Mouse (Mus musculus): ENCODE results near the gene Plin2. TPM values are rescaled to one million over a fixed set of nuclear protein-coding genes. Genes with fewer than 3 reads are reported as not detected.

The Plin2 gene
- polyA plus RNA-seq, 1 experiment from 2014 or later: 86.6 TPM

DNA sequence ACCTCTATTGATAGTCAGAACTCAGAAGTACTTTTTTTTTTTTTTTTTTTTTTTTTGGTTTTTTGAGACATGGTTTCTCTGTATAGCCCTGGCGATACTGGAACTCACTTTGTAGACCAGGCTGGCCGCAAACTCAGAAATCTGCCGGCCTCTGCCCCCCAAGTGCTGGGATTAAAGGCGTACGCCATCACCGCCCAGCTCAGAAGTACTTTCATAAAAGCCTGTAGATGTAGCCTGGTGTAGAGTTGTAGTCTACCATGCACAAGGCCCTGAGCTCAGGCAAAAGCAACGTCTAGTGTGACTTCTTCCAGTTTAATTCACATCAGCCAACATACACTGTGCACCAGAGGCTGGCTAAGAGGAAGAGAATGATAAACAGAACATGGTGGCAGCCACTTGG, 23.1 kb upstream of the Plin2 start:
- Histone ChIP-seq H3K9me3 (no peaks in the 10 kb centered on the region), H3K27me3 (no peaks in the 10 kb centered on the region), H3K9ac (no peak overlapping the region), H3K27ac (no peak overlapping the region), H3K4me3 (no peak overlapping the region), H3K36me3 (no peaks in the 10 kb centered on the region), H3K4me1 (no peaks in the 10 kb centered on the region), H3K4me2 (replicated peaks) (no peak overlapping the region)
- 92% methylated on average over 7 of the region's 7 CpGs for WGBS
- ATAC-seq (ENCODE audit: low FRiP score, low read depth): no peak

DNA sequence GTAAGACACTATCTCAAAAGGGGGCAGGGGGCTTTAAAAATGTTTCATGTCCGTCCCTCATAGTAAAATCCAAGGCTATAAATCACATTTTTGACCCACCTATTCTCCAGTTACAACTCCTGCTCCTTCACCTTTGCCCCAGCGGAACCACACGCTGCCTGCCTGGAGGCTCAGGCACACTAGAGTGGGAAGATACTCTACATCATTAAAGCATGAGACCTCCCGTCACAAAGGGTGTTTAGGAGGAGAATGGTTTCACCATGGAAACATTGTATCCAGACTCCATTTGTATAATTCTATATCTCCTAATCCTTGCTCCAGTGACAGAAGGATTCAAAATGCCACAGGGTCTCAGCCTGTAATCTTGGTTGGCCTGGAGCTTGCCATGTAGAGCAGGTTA, 21.4 kb upstream of the Plin2 start:
- WGBS: 33% methylated on average over 4 of the region's 4 CpGs
- Histone ChIP-seq H3K9me3 (no peaks in the 10 kb centered on the region), H3K27me3 (no peaks in the 10 kb centered on the region), H3K4me2 (replicated peaks) (no peak overlapping the region), H3K4me3 (no peak overlapping the region), H3K9ac (no peak overlapping the region), H3K4me1 (no peaks in the 10 kb centered on the region), H3K36me3 (no peaks in the 10 kb centered on the region), H3K27ac (no peak overlapping the region)
- no peak for ATAC-seq (ENCODE audit: low FRiP score, low read depth)

DNA sequence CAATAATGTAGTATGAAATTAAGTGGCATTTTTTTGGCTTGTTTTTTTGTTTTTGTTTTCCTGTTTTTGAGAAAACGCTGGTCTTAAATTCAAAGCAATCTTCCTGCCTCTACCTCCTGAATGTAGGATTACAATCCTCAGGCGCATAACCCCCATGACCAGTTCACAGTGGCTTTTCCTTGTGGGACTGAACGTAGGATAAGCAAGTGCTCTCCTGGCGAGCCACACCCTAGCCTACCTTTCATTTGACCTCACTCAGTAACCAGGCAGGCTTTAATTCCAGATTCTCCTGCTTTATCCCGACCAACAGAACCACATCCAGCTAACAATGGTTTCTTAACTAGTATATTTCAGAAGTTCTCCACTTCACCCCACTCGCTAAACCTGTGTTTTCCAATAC, 20.9 kb upstream of the Plin2 start:
- WGBS: 78% methylated on average over 6 of the region's 6 CpGs
- no peak overlapping the region for H3K4me3 ChIP-seq
- H3K4me2 ChIP-seq (replicated peaks): no peak overlapping the region
- H3K27ac ChIP-seq: no peak overlapping the region
- ATAC-seq (ENCODE audit: low FRiP score, low read depth): no peak
- H3K36me3 ChIP-seq: no peaks in the 10 kb centered on the region
- no peak overlapping the region for H3K9ac ChIP-seq
- H3K27me3 ChIP-seq: no peaks in the 10 kb centered on the region
- H3K9me3 ChIP-seq: no peaks in the 10 kb centered on the region
- H3K4me1 ChIP-seq: 0 out of 2 replicates have a peak, but pooled peaks cover 2% of the 10 kb centered on the region

DNA sequence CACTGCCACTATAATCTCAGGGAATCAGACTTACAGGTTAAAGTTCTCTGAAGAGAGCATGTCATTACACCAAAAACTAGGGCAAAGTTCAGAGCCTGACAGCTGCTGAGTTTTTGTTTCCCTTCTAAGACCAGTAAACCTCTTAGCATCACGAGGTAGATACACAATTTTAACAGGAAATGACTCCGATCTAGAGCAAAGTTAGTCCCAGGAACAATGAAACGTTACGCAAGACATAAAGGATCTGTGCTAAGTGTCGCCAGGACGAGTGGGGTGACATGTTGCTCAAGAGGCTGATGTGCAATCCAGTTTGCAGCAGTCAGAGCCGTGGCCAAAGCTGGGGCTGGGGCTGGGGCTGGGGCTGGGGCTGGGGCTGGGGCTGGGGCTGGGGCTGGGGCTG, 20.3 kb upstream of the Plin2 start:
- Histone ChIP-seq H3K4me1 (0 out of 2 replicates have a peak, but pooled peaks cover 8% of the 10 kb centered on the region), H3K27ac (no peak overlapping the region), H3K9ac (no peak overlapping the region), H3K9me3 (no peaks in the 10 kb centered on the region), H3K4me2 (replicated peaks) (no peak overlapping the region), H3K27me3 (no peaks in the 10 kb centered on the region), H3K36me3 (no peaks in the 10 kb centered on the region), H3K4me3 (no peak overlapping the region)
- no peak for ATAC-seq (ENCODE audit: low FRiP score, low read depth)
- 43% methylated on average over 7 of the region's 7 CpGs for WGBS

DNA sequence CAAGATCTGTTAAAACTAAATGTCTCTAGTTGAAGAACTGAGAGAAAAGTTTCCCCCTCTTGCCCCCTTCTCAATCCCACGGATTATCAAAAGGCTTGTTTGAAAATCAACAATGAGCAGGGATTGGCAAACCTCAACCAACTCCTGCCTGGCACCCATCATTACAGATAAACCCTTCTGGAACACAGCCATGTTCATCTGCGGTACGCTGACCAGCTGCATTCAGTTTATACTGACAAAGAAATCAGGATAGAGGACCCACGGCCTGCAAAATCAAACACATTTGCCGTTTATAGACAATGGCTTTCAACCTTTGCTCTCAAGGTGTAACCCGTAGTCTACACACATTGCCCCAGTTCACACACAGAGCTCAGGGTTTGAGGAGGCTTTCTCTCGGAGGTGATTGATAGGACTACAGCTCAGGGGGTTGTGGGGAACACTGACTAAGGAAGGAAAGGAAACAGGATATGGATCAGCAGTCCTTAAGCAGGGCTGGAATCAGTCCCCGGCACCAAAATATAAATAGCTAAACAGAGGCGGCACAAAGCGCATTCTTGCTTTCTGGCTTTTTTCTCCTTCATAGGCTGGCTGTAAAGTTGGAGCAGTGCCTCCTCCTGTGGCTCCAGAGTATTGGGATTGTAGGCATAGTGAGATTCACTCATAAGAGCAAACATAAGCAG, 19.3 kb upstream of the Plin2 start:
- H3K4me3 ChIP-seq: no peak overlapping the region
- H3K9me3 ChIP-seq: no peaks in the 10 kb centered on the region
- no peak overlapping the region for H3K4me2 ChIP-seq (replicated peaks)
- no peaks in the 10 kb centered on the region for H3K27me3 ChIP-seq
- no peaks in the 10 kb centered on the region for H3K36me3 ChIP-seq
- no peak for ATAC-seq (ENCODE audit: low FRiP score, low read depth)
- H3K9ac ChIP-seq: no peak overlapping the region
- H3K27ac ChIP-seq: no peak overlapping the region
- 0 out of 2 replicates have a peak, but pooled peaks cover 9% of the 10 kb centered on the region for H3K4me1 ChIP-seq
- 75% methylated on average over 10 of the region's 10 CpGs for WGBS

DNA sequence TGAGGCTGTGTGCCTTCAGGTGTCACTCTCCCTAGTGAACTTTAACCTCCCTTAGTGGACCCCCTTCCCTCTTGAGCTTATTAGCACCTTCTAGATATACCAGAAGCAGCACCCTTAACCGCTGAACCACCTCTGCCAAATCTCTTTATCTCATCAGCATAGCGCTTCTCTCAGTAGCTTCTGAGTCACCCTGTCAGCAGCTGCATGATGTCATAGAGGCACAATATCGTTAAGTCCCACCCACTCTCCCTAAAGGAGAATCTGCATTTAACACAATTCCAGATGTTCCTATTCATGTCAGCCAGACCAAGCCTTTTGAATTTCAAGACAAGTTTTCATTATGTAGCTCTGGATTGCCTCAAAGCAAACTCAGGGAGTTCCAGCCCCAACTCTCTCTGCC, 16.7 kb upstream of the Plin2 start:
- Histone ChIP-seq H3K4me1 (0 out of 2 replicates have a peak, but pooled peaks cover 9% of the 10 kb centered on the region), H3K27ac (no peak overlapping the region), H3K9me3 (no peaks in the 10 kb centered on the region), H3K36me3 (no peaks in the 10 kb centered on the region), H3K27me3 (no peaks in the 10 kb centered on the region), H3K4me2 (replicated peaks) (no peak overlapping the region), H3K4me3 (no peak overlapping the region), H3K9ac (no peak overlapping the region)
- no peak for ATAC-seq (ENCODE audit: low FRiP score, low read depth)
- 44% methylated on average over 3 of the region's 3 CpGs for WGBS

DNA sequence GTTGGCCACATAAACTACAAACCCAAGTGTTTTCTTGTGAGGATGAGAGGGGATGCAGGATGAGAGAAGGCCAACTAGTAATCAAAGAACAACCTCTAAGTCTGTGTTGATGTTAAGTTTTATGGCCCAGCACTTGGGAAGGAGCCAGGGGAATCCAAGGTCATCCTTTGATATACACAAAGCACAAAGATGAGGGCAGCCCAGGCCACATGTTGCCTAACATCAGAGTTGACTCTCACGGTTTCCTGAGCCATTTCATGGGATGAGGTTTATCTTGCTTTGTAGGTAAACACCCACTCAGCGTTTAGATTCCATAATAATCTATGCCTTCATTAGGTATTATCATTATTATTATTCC, 16.1 kb upstream of the Plin2 start:
- H3K36me3 ChIP-seq: no peaks in the 10 kb centered on the region
- H3K27me3 ChIP-seq: no peaks in the 10 kb centered on the region
- no peak overlapping the region for H3K4me2 ChIP-seq (replicated peaks)
- 0 out of 2 replicates have a peak, but pooled peaks cover 9% of the 10 kb centered on the region for H3K4me1 ChIP-seq
- ATAC-seq (ENCODE audit: low FRiP score, low read depth): no peak
- H3K9ac ChIP-seq: no peak overlapping the region
- WGBS: 40% methylated on average over 2 of the region's 2 CpGs
- H3K9me3 ChIP-seq: no peaks in the 10 kb centered on the region
- no peak overlapping the region for H3K4me3 ChIP-seq
- H3K27ac ChIP-seq: no peak overlapping the region

DNA sequence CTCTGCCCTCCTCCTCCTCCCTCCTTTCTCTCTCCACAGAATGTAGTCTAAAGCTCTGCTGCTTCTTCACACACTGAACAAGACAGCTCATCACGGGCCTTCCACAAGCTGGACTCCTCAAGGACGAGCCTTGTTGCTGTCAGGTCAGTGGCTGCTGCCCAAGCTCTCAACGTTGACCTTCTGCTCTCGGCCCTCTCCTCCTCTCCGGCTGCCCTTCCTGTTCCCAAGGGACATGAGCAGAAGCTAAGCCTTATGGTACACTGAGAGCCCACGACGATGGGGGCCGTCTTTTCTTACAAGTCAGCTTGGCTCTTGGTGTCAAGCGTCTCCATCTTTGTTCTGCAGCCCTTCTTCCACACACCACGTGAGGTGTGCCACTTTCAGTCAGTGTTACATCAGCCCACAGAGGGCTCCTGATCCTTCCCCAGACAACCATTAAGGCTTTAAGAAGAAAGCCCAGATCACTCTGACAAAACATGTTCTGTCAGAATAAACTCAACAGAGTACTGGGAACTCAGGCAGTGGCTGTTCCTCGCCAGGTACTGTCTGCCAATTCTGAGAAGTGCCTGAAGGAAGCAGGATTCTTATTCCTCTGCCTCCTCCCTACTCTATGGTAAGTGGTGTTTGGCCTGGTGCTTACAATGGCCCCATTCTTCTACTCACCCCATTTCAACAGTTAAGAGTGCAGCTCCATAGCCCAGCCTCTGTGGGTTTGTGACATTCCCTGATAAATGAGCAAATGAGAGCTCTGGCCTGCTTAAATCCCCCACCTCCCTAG, 15.6 kb upstream of the Plin2 start:
- Histone ChIP-seq H3K4me1 (0 out of 2 replicates have a peak, but pooled peaks cover 9% of the 10 kb centered on the region), H3K27ac (no peak overlapping the region), H3K4me3 (no peak overlapping the region), H3K9ac (no peak overlapping the region), H3K4me2 (replicated peaks) (no peak overlapping the region), H3K9me3 (no peaks in the 10 kb centered on the region), H3K36me3 (no peaks in the 10 kb centered on the region), H3K27me3 (no peaks in the 10 kb centered on the region)
- ATAC-seq (ENCODE audit: low FRiP score, low read depth): no peak
- WGBS: 69% methylated on average over 11 of the region's 11 CpGs

DNA sequence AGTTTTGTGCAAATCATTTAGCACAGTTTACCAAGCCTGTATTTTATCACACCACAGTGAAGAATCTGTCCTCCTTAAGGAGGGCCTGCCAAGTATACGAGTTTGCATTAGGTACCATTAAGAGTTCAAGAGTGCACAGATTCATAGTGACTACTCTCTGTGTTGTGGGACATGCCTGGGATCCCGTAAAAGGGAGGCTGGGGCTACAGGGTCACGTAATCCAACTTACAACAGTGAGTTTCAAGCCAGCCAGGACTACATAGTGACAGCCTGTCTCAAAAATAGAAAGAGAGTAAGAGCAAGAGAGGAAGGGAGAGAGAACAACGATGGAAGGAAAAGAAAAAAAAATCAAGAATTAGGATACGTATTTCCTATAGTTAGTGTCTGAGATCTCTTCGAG, 14.9 kb upstream of the Plin2 start:
- Histone ChIP-seq H3K4me2 (replicated peaks) (no peak overlapping the region), H3K36me3 (no peaks in the 10 kb centered on the region), H3K27ac (no peak overlapping the region), H3K27me3 (no peaks in the 10 kb centered on the region), H3K4me3 (no peak overlapping the region), H3K4me1 (0 out of 2 replicates have a peak, but pooled peaks cover 9% of the 10 kb centered on the region), H3K9ac (no peak overlapping the region), H3K9me3 (no peaks in the 10 kb centered on the region)
- WGBS: 79% methylated on average over 6 of the region's 6 CpGs
- no peak for ATAC-seq (ENCODE audit: low FRiP score, low read depth)

DNA sequence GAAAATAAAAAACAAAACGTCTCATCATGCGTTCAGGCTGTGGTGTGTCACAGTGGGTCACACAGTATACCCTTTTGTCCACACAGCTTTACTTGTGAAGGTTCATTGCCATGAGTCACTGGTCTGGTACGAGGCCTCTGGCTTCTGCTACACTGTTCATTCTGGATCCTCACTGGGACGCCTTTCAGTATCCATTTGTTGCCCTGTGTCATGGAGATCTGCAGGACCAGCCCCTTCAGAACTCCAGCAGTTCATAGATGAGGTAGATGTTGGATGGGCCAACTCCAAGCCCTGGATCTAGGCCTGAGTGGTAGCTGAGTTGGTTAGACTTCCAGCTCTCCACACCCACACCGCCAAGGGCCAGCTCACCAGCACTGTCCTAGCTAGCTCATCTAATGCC, 13.9 kb upstream of the Plin2 start:
- Histone ChIP-seq H3K27ac (no peak overlapping the region), H3K4me2 (replicated peaks) (no peak overlapping the region)

DNA sequence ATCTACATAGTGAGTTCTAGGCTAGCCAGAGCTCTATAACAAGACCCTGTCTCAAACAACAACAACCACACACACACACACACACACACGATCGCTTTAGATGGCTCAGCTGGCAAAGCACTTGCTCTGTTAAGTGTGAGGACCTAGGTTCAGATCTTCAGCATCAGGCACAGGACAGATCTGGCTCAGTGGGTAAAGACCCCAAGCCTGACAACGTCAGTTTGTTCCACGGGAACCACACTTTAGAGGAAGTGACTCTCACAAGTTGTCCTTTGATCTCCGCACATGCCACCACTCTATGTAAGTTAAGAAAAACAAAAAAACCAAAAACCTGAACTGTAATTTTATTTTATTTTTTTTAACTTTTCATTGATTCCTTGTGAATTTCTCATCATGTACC, 13.4 kb upstream of the Plin2 start:
- Histone ChIP-seq H3K36me3 (no peaks in the 10 kb centered on the region), H3K4me2 (replicated peaks) (no peak overlapping the region), H3K27me3 (no peaks in the 10 kb centered on the region), H3K4me1 (0 out of 2 replicates have a peak, but pooled peaks cover 9% of the 10 kb centered on the region), H3K27ac (no peak overlapping the region), H3K9ac (no peak overlapping the region), H3K9me3 (no peaks in the 10 kb centered on the region), H3K4me3 (no peak overlapping the region)
- 82% methylated on average over 5 of the region's 5 CpGs for WGBS
- no peak for ATAC-seq (ENCODE audit: low FRiP score, low read depth)

More for the DNA sequence above, 13.9 kb upstream of the Plin2 start:
- WGBS: 88% methylated on average over 5 of the region's 5 CpGs
- no peak for ATAC-seq (ENCODE audit: low FRiP score, low read depth)
- H3K9ac ChIP-seq: no peak overlapping the region
- no peaks in the 10 kb centered on the region for H3K27me3 ChIP-seq
- no peak overlapping the region for H3K4me3 ChIP-seq
- H3K9me3 ChIP-seq: no peaks in the 10 kb centered on the region
- H3K4me1 ChIP-seq: 0 out of 2 replicates have a peak, but pooled peaks cover 9% of the 10 kb centered on the region
- no peaks in the 10 kb centered on the region for H3K36me3 ChIP-seq

DNA sequence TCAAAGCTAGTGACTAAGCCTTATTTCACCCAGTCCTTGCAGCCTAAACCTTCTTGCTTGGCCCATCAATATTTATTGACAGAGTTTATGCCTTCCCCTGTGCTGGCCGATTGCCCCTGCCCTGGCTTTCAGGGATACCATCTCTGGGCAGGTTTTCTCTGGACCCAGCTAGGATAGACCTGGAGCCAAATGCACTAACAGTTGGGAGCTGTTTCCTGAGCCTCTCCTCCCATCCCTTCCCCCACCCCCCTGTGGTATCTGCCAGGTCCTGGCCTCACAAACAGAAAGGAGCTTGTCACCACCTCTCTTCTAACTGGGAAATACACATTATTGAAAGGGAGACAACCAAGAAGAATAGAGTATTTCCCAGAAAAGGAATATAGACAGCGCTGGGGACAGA, 12.0 kb upstream of the Plin2 start:
- 44% methylated on average over 2 of the region's 2 CpGs for WGBS
- Histone ChIP-seq H3K4me3 (no peak overlapping the region), H3K27me3 (no peaks in the 10 kb centered on the region), H3K9ac (no peak overlapping the region), H3K4me1 (0 out of 2 replicates have a peak, but pooled peaks cover 9% of the 10 kb centered on the region), H3K4me2 (replicated peaks) (no peak overlapping the region), H3K9me3 (no peaks in the 10 kb centered on the region), H3K27ac (no peak overlapping the region), H3K36me3 (no peaks in the 10 kb centered on the region)
- no peak for ATAC-seq (ENCODE audit: low FRiP score, low read depth)
